Mouse (Mus musculus) frontal cortex, adult 2 months (tissue): ENCODE measurements at regions not wholly inside any gene's neighbourhood (a gene's known extent, or its start where the extent isn't known, plus 50 kb on each side); places are given as distances from the start of the nearest gene placed in this dataset.

Experiments used
- DNase-seq, 2 experiments: peaks; one replicate each; pipeline ENCODE4 v3.0.0; 2022; ENCODE audit warnings: low spot score in 1 of 2; ENCODE audit errors: extremely low spot score in 1 of 2

DNA sequence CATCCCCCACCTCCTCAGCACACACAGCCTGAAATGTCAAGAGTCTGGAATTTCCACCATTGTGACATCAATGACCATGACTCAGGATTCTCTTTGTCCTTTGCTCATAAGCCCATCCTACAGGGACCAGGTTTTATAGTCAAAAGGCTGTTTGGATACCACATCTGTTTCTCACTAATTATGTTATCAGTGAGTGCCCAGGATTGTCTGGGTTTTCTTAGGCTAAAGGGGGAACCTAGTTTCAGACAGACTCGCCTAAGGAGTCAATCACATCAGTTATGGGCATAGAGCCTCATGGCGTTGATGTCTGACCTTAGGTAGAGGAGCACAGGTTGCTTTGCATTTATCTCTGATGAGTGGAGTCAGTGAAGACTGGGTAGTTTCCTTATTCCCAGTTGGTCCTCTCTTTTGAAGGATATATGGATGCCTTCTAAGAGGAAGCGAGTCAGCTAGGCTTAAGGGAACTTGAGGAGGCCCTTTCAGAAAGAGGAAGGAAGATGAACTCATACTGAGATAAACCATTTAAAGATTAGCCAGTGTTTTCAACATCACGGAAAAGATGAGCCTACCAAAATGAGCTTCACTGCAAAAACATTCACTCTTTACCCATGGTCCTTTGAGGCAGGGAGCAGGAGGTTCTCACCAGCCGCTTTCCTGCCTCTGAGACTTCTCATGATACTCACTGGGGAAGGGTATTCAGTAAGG is 143.8 kb upstream of the Tmem164 start:
- no peak for DNase-seq

GRCm38 (mm10) chrX:142540264-142540663 is 140.9 kb upstream of the Tmem164 start:
- DNase-seq, result peak; percentile 18 to 82

DNA sequence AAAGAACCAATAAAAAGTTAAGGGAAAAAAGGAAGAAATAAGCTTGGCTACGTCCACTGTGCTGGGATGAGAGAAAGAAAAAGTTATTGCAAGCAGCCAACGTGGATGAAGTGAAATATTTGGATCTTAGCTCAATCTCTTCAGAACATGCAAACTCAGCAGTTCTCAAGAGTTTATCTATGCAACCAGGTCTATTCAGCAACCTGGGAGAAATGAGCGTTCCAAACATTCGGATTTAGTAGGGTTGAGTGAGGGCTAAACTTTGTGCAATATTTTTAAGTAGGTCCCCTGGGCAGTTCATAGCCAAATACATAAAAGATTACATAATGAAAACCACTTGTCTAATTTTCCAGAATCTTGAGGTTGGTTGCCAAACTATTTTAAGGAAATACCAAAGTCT is 129.0 kb upstream of the Tmem164 start:
- DNase-seq, result no peak

DNA sequence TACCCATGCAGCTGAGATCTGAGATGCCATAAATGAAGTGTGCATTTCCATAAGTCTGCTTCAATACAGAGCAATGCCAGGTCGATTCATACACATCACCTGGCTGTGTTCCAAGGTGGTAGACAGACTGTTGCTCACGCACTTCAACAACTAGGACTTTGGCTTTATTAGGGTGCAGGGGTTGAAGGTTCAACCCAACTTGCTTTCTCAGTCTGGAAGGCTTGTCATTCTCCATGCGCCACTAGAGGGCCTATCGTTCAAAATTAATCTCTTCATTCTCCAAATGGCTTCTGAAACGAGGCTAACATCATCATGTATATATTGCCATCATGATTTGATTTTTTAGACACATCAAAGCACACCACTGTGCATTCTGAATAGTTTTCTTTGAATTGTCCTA is 127.0 kb upstream of the Tmem164 start:
- peak in 1 of 2 experiments; percentile 68 for DNase-seq

- DNase-seq, result no peak
Measured at GRCm38 (mm10) chrX:142557496-142557895, 123.7 kb upstream of the Tmem164 start.

GRCm38 (mm10) chrX:142560209-142560912 is 120.8 kb upstream of the Tmem164 start:
- no peak for DNase-seq

DNA sequence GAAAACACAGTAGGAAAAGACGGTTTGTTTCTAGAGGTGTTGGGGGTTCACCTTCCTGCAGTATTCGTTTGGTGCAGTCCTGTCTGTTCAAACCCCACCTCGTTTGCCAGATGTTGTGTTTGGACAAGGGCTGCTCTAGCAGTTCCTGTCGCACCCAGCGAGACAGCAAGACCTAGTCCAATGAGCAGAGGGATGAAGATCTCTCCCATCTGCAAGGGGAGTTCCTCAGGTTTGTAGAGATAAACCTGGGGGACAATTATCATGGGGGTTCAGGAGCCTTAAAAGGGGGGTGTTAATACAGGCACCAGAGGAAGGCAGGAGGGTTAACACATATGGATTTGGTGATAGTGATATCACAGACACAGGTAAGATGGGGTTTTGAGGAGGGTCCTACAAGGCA is 119.4 kb upstream of the Tmem164 start:
- no peak for DNase-seq

- no peak for DNase-seq
Measured at GRCm38 (mm10) chrX:142564186-142564585, 117.0 kb upstream of the Tmem164 start.

DNA sequence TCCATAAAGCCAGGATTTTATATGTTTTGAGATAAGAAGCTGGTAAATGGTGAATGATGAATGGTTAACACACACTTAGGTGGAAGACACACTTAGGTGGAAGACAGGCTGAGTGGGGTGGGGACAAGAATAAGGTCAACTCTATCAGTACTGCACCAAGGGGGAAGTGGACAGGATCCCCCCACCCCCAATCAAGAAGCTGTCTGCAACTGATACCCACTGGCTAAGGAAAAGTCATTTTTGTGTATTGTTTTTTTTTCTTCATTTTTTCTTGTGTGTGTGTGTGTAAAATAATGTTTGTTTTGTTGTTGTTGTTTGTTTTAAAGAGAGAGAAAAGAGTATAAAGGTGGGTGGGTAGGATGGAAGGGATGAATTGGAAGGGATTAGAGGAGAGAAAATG is 109.4 kb upstream of the Tmem164 start:
- no peak for DNase-seq

DNA sequence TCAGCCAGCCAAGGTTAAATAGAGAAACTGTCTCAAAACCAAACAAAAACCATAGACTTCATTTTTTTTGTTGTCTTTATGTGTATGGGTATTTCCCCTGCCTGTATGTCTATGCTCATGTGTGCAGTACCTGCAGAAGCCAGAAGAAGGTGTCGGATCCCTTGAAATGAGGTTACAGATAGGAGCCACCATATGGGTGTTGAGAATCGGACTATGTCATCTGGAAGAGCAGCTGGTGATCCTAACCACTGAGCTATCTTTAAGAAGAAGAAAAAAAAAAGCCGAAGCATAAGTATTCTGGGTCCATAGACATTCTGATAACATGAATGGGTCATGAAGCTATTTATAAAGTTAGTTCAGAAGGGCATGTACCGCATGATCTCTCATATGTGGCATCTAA is 107.2 kb upstream of the Tmem164 start:
- DNase-seq, result no peak

DNA sequence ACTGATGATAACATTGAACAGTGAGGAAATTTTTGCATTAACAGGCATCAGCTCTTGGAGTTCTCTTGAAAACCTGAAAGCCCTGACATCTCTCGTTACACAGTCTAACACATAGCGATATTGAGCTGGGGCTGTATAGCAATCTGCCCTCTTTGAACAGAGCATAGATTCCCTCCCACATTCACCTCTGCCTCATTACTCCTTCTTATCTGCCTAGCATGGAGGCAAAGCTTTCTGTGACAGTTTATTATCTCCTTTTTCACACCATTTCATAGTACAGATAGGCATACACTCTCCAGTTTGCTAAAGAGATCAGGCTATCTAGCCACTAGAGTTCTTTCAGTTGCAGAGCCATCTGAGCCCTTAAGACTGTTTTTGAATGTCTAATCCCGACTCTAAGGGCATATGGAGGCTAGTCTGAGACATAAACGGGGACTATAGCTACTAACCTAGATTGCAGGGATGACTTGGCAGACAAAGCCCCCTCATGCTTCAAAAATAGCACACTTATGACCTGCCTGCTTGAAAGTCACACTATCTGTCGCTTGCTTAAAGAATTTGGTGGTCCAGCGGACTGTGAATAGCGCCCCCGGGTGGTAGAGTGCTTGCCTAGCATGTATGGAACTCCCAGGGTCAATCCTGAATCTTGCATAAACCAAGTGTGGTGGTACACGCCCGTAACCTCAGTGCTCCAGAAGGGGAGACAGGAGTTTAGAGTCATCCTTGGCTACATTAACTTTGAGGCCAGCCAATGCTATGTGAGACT is 106.1 kb upstream of the Tmem164 start:
- DNase-seq, result no peak

GRCm38 (mm10) chrX:142576127-142576526 is 105.1 kb upstream of the Tmem164 start:
- no peak for DNase-seq

- DNase-seq, result no peak
Measured at GRCm38 (mm10) chrX:142577449-142578081, 103.6 kb upstream of the Tmem164 start.

DNA sequence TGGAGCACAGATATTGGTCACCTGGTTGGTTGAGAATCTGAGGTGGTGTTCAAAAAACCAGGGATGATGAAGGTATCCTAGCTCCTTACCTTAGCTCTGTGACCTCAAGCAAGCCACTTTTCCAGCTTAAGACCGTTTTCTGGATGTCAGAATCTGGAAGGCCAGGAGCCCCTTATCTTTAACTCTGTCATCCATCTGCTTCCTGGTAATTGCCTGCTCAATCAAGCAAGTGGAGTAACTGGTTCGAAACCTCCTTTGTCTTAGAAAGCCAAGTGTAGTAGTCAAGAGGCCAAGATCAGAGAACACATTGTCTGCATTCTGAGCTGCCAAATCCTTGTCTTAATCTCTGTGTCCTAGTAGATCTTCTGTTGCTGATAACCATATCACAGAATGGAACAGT is 95.9 kb upstream of the Tmem164 start:
- no peak for DNase-seq

- no peak for DNase-seq
Measured at GRCm38 (mm10) chrX:142599377-142599776, 81.8 kb upstream of the Tmem164 start.

GRCm38 (mm10) chrX:142600782-142601181 is 80.4 kb upstream of the Tmem164 start:
- no peak for DNase-seq

- DNase-seq, result no peak
Measured at GRCm38 (mm10) chrX:142605088-142605487, 76.1 kb upstream of the Tmem164 start.

DNA sequence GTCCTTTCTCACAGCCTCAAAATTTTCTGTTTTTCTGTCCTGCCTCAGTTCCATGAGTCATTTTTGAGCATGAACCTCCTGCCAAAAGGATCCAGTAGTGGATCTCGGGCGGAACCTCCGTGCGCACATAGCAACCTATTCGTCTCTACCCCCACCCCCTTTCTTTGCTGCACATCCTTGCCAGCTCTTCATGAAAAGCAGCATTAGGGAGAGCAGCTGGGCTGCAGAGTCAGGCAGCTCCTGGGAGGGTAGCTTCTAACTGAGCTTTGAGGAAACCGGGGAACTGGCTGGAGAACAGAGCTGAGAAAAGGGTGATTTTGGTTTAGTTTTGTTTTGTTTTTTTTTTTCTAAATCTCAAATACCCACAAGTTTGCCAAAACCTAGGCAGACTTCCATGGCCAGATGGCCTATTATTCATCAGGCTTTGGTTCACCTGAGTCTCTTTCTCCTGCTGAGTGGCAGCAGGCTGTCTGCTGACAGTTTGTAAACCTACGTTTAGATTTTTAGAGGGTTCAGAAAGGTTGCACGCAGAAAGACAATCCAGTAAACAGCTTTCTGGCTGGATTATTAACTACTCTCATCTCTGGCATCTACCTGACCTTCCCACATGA is 74.5 kb upstream of the Tmem164 start:
- no peak for DNase-seq

- no peak for DNase-seq
Measured at GRCm38 (mm10) chrX:142616189-142616872, 64.9 kb upstream of the Tmem164 start.

DNA sequence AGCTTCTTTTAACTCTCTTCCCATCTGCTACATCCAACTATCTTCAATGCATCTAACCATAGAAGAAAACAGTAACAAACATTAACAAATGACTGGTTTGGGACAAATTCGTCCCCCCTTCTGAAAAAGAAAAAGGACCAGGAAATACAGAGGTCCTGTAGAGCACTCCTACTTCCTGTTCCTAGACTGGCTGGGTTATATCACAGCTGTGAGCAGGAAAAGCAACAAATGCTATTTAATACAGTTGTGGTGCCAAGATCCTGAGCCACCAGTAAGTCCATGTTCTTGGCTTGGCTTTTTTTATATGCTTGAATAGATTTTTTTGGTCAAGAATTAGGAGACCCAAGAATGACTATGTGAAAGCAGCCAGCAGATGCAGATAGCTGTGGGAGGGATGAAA is 62.8 kb upstream of the Tmem164 start:
- no peak for DNase-seq
